Mouse (Mus musculus): Measurements from ENCODE around the gene Wdr90.

Wdr90 gene

GRCm38 (mm10) chr17:25860832-25861703 is at the start of gene Wdr90:
Wdr90 (minus strand) TSS chr17:25861501.
- DNase-seq (ENCODE audit: low spot score in 2 of 2): peak; percentile 81 to 92

GRCm38 (mm10) chr17:25907640-25908039 is 46.3 kb upstream of the Wdr90 start:
- no peak for DNase-seq (ENCODE audit: low spot score in 2 of 2)

- peak in 1 of 2 experiments; percentile 20 for DNase-seq (ENCODE audit: low spot score in 2 of 2)
Measured at GRCm38 (mm10) chr17:25903061-25903460, 41.8 kb upstream of the Wdr90 start.

- DNase-seq (ENCODE audit: low spot score in 2 of 2): no peak
Measured at GRCm38 (mm10) chr17:25900193-25900592, 38.9 kb upstream of the Wdr90 start.

GRCm38 (mm10) chr17:25895891-25896290 is 34.6 kb upstream of the Wdr90 start:
- DNase-seq (ENCODE audit: low spot score in 2 of 2): no peak

DNA sequence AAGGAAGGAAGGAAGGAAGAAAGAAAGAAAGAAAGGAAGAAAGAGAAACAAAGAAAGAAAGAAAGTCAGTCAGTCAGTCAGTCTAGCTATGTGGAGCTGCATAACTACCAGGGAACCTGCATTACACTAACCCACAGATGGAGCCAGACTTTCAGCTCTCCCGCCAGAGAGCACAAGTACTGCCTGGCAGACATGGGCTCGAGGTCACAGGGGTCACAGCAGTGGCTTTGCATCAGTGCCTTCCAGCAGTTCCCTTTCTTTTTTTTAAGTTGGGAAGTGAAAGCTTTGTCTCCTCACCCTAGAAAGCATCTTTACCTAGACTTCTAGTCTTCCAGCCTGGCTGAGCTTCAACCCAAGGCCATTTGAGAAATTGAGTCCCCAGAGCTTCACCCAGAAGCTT is 34.1 kb upstream of the Wdr90 start:
- DNase-seq (ENCODE audit: low spot score in 2 of 2): no peak

GRCm38 (mm10) chr17:25893975-25894617 is 32.8 kb upstream of the Wdr90 start:
- DNase-seq (ENCODE audit: low spot score in 2 of 2): peak; percentile 48 to 78

GRCm38 (mm10) chr17:25888837-25889236 is 27.5 kb upstream of the Wdr90 start:
- DNase-seq (ENCODE audit: low spot score in 2 of 2): no peak

- no peak for DNase-seq (ENCODE audit: low spot score in 2 of 2)
Measured at GRCm38 (mm10) chr17:25887467-25887866, 26.2 kb upstream of the Wdr90 start.

DNA sequence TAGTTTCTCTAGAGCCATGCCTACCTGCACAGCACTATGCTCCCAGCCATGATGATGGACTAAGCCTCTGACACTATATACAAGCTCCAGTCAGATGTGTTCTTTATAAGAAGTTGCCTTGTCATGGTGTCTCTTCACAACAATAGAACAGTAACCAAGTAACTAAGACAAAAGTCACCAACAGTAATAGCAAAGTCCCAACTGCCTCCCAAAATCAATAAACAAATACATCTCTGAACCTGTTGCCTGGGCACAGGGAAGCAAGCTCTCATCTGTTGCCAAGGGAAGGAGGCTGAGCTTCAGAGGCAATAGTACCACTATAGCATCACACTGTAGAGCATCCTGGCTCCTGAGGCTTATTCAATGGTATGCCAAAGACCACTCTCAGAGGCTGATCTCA is 25.5 kb upstream of the Wdr90 start:
- DNase-seq (ENCODE audit: low spot score in 2 of 2): no peak

GRCm38 (mm10) chr17:25885636-25886035 is 24.3 kb upstream of the Wdr90 start:
- peak in 1 of 2 experiments; percentile 56 for DNase-seq (ENCODE audit: low spot score in 2 of 2)

DNA sequence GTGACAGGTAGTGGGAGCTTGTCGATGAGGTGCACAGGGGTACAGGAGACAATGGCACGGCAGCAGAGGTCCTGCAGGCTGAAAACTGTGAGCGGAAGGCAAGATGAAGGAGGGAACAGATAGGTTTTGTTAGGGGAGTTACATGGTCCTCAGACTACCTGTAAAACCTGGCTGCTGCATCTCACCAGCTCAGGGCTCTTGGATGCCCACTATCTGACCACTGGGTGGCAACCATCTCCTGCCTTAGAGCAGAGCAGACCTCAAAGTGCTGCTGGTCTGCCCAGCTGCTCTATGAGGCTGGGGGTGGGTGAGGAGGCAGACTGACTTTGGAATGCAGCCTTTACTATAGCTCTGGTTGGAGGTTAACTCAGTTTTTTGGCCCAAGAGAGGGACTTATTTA is 22.5 kb upstream of the Wdr90 start:
- DNase-seq (ENCODE audit: low spot score in 2 of 2): no peak

- no peak for DNase-seq (ENCODE audit: low spot score in 2 of 2)
Measured at GRCm38 (mm10) chr17:25883268-25883667, 22.0 kb upstream of the Wdr90 start.

- no peak for DNase-seq (ENCODE audit: low spot score in 2 of 2)
Measured at GRCm38 (mm10) chr17:25882306-25882705, 21.0 kb upstream of the Wdr90 start.

DNA sequence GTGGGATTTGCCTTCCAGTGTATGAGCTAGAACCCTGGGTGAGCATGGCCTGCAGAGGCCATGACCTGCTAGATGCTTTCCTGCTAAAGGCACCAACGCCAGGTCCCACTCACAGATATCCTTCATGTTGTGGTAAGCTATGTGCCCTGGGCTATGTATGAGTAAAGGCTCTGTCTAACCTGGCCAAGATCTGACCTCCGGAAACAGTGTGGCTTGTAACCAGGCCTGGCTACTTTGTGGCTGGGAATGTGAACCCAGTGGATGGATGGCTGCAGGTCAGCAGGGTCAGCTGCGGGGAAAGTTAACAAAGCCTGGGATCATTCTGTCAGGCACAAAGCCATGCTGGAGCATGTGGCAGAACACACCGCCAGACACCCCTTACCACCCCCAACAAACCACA is 20.4 kb upstream of the Wdr90 start:
- DNase-seq (ENCODE audit: low spot score in 2 of 2): no peak

- no peak for DNase-seq (ENCODE audit: low spot score in 2 of 2)
Measured at GRCm38 (mm10) chr17:25880913-25881641, 19.8 kb upstream of the Wdr90 start.

DNA sequence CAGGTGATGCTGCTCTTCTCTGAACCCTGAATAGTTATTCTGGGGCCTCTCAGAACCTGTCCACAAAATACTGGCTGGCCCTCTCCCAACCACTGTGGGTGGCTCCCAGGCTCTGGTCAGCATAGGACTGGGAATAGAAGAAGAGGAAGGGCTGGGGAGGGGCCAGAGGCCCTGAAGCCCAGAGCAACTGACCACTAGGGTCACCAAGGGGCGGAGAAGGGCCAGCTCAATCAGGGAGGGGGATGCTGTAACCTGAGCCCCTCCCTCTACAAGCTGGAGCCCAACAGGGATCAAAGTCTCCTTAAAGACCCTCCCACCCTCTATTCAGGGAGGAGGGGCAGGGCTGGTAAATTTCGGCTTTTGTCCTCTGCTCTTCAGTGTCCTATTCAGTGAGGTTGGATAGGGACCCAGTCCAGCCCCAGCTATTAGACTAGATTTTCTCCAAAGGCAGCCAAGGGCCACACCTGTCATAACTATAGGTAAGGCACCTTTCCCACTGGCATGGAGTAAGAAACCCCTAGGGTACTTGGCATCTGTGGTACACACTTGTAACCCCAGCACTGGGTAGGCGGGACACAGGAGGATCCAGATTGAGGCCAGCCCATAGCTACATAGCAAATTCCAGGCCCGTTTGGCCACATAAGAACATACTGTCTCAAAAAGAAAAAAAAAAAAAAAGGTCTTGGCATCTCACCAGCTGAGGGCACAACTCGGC is 19.1 kb upstream of the Wdr90 start, which contains the start of gene Wfikkn1:
Wfikkn1 (minus strand) TSS at position 663 of the 715 bp plus-strand sequence.
- DNase-seq (ENCODE audit: low spot score in 2 of 2): no peak

DNA sequence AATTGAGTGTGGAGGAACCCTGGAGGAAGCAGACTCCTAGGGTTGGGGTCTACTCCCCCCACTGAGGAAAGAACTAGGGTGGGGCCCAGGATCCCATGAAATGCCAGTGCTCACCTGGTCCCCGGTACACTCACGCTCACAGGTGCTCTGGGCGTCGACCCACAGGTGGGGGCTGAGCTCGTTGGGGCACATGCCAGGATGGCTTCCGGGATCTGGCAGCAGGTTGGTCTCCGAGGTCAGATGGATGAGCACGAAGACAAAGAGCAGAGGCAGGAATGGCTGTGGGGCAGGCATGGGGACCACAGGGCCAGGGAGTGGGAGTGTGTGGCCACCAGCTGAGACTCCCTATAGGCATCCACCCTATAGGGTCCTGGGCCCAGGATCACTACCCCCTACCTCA is 18.4 kb upstream of the Wdr90 start:
- no peak for DNase-seq (ENCODE audit: low spot score in 2 of 2)

DNA sequence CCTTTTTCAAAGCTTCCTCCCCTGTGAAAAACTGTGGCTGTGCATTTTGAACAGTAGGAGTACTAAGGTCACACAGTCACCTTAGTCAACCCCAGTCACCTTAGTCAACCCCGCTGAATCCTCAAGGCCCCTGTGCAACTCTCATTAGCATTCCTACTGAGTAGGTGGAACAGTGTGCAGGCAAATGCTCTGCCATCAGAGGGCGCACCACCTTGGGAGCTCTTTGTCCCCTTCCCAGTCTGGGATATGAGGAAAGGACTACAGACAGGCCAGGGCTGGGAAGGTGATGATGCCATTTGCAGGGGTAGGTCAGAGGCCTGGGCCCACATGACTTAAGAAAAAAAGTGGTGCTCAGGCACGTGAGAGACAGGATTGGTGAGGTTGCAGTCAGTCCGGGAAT is 18.0 kb upstream of the Wdr90 start:
- peak in 1 of 2 experiments; percentile 54 for DNase-seq (ENCODE audit: low spot score in 2 of 2)

- DNase-seq (ENCODE audit: low spot score in 2 of 2): no peak
Measured at GRCm38 (mm10) chr17:25878611-25879180, 17.4 kb upstream of the Wdr90 start.

Measured in spleen, postnatal 10 days (tissue).